Mouse (Mus musculus): ENCODE measurements around the gene Cyp2d40.

GRCm38 (mm10) chr15:82748141-82748540 lies 15.8 kb downstream of the Cyp2d40 start:
- TF ChIP-seq CTCF (IDR thresholded peaks at IDR 0.05; ENCODE audit: low read depth) (no peak), EP300 (IDR thresholded peaks at IDR 0.05; ENCODE audit: low read depth) (no peak)

Measured in heart, postnatal 0 days (tissue).